Mouse (Mus musculus): ENCODE data around the gene Arhgef10l. TPM values are rescaled to one million over a fixed set of nuclear protein-coding genes. Genes with fewer than 3 reads are reported as not detected.

Gene Arhgef10l
- polyA plus RNA-seq, 1 experiment: 34.7 TPM

- TF ChIP-seq MAX (IDR thresholded peaks at IDR 0.05; ENCODE audit: low read depth) (no peak), POLR2A (IDR thresholded peaks at IDR 0.05; ENCODE audit: insufficient read length, low read depth) (no peak), E2F4 (IDR thresholded peaks at IDR 0.05; ENCODE audit: insufficient read depth) (no peak), POLR2AphosphoS2 (IDR thresholded peaks at IDR 0.05; ENCODE audit: insufficient read length, low read depth) (no peak), TCF3 (IDR thresholded peaks at IDR 0.05; ENCODE audit: insufficient read length, low read depth) (no peak), CEBPB (IDR thresholded peaks at IDR 0.05; ENCODE audit: insufficient read depth, poor library complexity, severe bottlenecking) (no peak), USF1 (IDR thresholded peaks at IDR 0.05; ENCODE audit: low read depth) (no peak)
- Histone ChIP-seq H3K27me3 (ENCODE audit: control insufficient read depth, insufficient read depth, insufficient read length) (no peaks in the 10 kb centered on the region), H3K4me2 (ENCODE audit: low read depth) (no peak overlapping the region), H3ac (ENCODE audit: control insufficient read depth, insufficient read length) (no peak overlapping the region), H3K4me3 (no peak overlapping the region), H3K79me2 (ENCODE audit: control insufficient read depth, insufficient read depth) (no peaks in the 10 kb centered on the region), H3K36me3 (ENCODE audit: control insufficient read depth, insufficient read depth) (peaks cover 14% of the 10 kb centered on the region)
Observed at GRCm38 (mm10) chr4:140532270-140532669, 133.5 kb downstream of the Arhgef10l start.

DNA sequence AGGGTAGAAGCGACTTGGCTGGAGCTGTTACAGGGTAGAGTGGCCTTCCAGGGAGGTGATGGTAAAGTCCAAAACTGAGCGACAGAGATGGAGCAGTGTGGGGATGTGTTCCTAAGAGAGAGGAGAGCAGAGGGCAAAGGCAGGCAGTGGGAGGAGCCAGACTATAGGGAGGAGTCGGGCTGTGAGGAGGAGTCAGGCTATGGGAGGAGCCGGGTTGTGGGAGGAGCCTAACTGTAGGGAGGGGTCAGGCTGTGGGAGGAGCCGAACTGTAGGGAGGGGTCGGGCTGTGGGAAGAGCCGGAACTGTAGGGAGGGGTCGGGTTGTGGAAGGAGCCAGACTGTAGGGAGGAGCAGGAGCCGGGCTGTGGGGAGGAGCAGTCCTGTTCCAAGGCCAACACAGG is 134.8 kb downstream of the Arhgef10l start:
- Histone ChIP-seq H3K27me3 (ENCODE audit: control insufficient read depth, insufficient read depth, insufficient read length) (no peaks in the 10 kb centered on the region), H3ac (ENCODE audit: control insufficient read depth, insufficient read length) (no peak overlapping the region), H3K79me2 (ENCODE audit: control insufficient read depth, insufficient read depth) (no peaks in the 10 kb centered on the region), H3K36me3 (ENCODE audit: control insufficient read depth, insufficient read depth) (peaks cover 15% of the 10 kb centered on the region), H3K4me3 (no peak overlapping the region), H3K4me2 (ENCODE audit: low read depth) (no peak overlapping the region)
- TF ChIP-seq POLR2A (IDR thresholded peaks at IDR 0.05; ENCODE audit: insufficient read length, low read depth): peak; percentile 1
- no peak for TF ChIP-seq POLR2AphosphoS2 (IDR thresholded peaks at IDR 0.05; ENCODE audit: insufficient read length, low read depth)

DNA sequence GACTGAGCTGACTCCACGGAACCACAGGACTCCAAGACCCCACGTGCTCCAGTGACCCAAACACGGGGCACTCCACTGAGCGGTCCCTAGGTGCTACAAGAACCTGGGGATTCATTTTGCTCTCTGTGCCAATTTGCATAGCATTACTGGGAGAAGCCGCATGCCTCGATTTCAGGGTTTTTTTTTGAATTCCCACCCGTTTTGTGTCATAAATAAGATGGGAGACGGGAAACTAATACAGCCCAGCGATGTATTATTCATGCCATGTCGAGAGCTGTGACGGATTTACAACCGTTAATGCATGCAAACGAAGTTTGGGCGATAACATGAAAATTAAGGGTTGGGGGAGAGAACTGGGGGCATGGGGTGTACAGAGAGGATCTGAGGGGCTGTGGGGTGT is 136.1 kb downstream of the Arhgef10l start:
- Histone ChIP-seq H3K4me3 (no peak overlapping the region), H3K27me3 (ENCODE audit: control insufficient read depth, insufficient read depth, insufficient read length) (no peaks in the 10 kb centered on the region), H3K4me2 (ENCODE audit: low read depth) (no peak overlapping the region), H3K79me2 (ENCODE audit: control insufficient read depth, insufficient read depth) (no peaks in the 10 kb centered on the region), H3K36me3 (ENCODE audit: control insufficient read depth, insufficient read depth) (peaks cover 11% of the 10 kb centered on the region), H3ac (ENCODE audit: control insufficient read depth, insufficient read length) (no peak overlapping the region)
- no peak for TF ChIP-seq MYOD1 (IDR thresholded peaks at IDR 0.05; ENCODE audit: control insufficient read depth in 1 of 3, insufficient read length in 2 of 3, low read depth in 2 of 3)
- TF ChIP-seq USF1 (IDR thresholded peaks at IDR 0.05; ENCODE audit: low read depth): no peak
- no peak for TF ChIP-seq REST (IDR thresholded peaks at IDR 0.05; ENCODE audit: insufficient read depth, insufficient read length)
- TF ChIP-seq POLR2A (IDR thresholded peaks at IDR 0.05; ENCODE audit: insufficient read length, low read depth): no peak
- no peak for TF ChIP-seq SRF (IDR thresholded peaks at IDR 0.05; ENCODE audit: control insufficient read depth, insufficient read length, low read depth)
- no peak for TF ChIP-seq E2F4 (IDR thresholded peaks at IDR 0.05; ENCODE audit: insufficient read depth)
- TF ChIP-seq TCF12 (IDR thresholded peaks at IDR 0.05; ENCODE audit: insufficient read depth, poor library complexity, severe bottlenecking): no peak
- TF ChIP-seq TCF3 (IDR thresholded peaks at IDR 0.05; ENCODE audit: insufficient read length, low read depth): no peak
- no peak for TF ChIP-seq MAX (IDR thresholded peaks at IDR 0.05; ENCODE audit: low read depth)

GRCm38 (mm10) chr4:140528443-140528842 is 137.4 kb downstream of the Arhgef10l start:
- Histone ChIP-seq H3K79me2 (ENCODE audit: control insufficient read depth, insufficient read depth) (no peaks in the 10 kb centered on the region), H3K4me2 (ENCODE audit: low read depth) (no peak overlapping the region), H3K36me3 (ENCODE audit: control insufficient read depth, insufficient read depth) (peaks cover 11% of the 10 kb centered on the region), H3K27me3 (ENCODE audit: control insufficient read depth, insufficient read depth, insufficient read length) (no peaks in the 10 kb centered on the region), H3K4me3 (no peak overlapping the region), H3ac (ENCODE audit: control insufficient read depth, insufficient read length) (no peak overlapping the region)
- no peak for TF ChIP-seq MYOD1 (IDR thresholded peaks at IDR 0.05; ENCODE audit: control insufficient read depth in 1 of 3, insufficient read length in 2 of 3, low read depth in 2 of 3)
- no peak for TF ChIP-seq SRF (IDR thresholded peaks at IDR 0.05; ENCODE audit: control insufficient read depth, insufficient read length, low read depth)
- TF ChIP-seq MAX (IDR thresholded peaks at IDR 0.05; ENCODE audit: low read depth): no peak
- TF ChIP-seq MYOG (IDR thresholded peaks at IDR 0.05; ENCODE audit: control insufficient read depth in 1 of 3, insufficient read depth in 1 of 3, insufficient read length in 2 of 3, low read depth in 2 of 3): no peak
- TF ChIP-seq TCF12 (IDR thresholded peaks at IDR 0.05; ENCODE audit: insufficient read depth, poor library complexity, severe bottlenecking): no peak

- Histone ChIP-seq H3ac (ENCODE audit: control insufficient read depth, insufficient read length) (no peak overlapping the region), H3K4me2 (ENCODE audit: low read depth) (no peak overlapping the region), H3K79me2 (ENCODE audit: control insufficient read depth, insufficient read depth) (no peaks in the 10 kb centered on the region), H3K36me3 (ENCODE audit: control insufficient read depth, insufficient read depth) (peaks cover 19% of the 10 kb centered on the region), H3K27me3 (ENCODE audit: control insufficient read depth, insufficient read depth, insufficient read length) (no peaks in the 10 kb centered on the region), H3K4me3 (no peak overlapping the region)
- TF ChIP-seq SRF (IDR thresholded peaks at IDR 0.05; ENCODE audit: control insufficient read depth, insufficient read length, low read depth): no peak
- no peak for TF ChIP-seq MYOD1 (IDR thresholded peaks at IDR 0.05; ENCODE audit: control insufficient read depth in 1 of 3, insufficient read length in 2 of 3, low read depth in 2 of 3)
- TF ChIP-seq USF1 (IDR thresholded peaks at IDR 0.05; ENCODE audit: low read depth): no peak
- TF ChIP-seq TCF12 (IDR thresholded peaks at IDR 0.05; ENCODE audit: insufficient read depth, poor library complexity, severe bottlenecking): no peak
- no peak for TF ChIP-seq TCF3 (IDR thresholded peaks at IDR 0.05; ENCODE audit: insufficient read length, low read depth)
- TF ChIP-seq POLR2AphosphoS2 (IDR thresholded peaks at IDR 0.05; ENCODE audit: insufficient read length, low read depth): no peak
Observed at GRCm38 (mm10) chr4:140525674-140526177, 140.1 kb downstream of the Arhgef10l start.

GRCm38 (mm10) chr4:140524927-140525326 is 140.9 kb downstream of the Arhgef10l start:
- TF ChIP-seq POLR2A (IDR thresholded peaks at IDR 0.05; ENCODE audit: insufficient read length, low read depth) (no peak), SRF (IDR thresholded peaks at IDR 0.05; ENCODE audit: control insufficient read depth, insufficient read length, low read depth) (no peak), CEBPB (IDR thresholded peaks at IDR 0.05; ENCODE audit: insufficient read depth, poor library complexity, severe bottlenecking) (no peak), MYOG (IDR thresholded peaks at IDR 0.05; ENCODE audit: control insufficient read depth in 1 of 3, insufficient read depth in 1 of 3, insufficient read length in 2 of 3, low read depth in 2 of 3) (no peak), TCF3 (IDR thresholded peaks at IDR 0.05; ENCODE audit: insufficient read length, low read depth) (no peak), MAX (IDR thresholded peaks at IDR 0.05; ENCODE audit: low read depth) (no peak), USF1 (IDR thresholded peaks at IDR 0.05; ENCODE audit: low read depth) (no peak), TCF12 (IDR thresholded peaks at IDR 0.05; ENCODE audit: insufficient read depth, poor library complexity, severe bottlenecking) (no peak), E2F4 (IDR thresholded peaks at IDR 0.05; ENCODE audit: insufficient read depth) (no peak), REST (IDR thresholded peaks at IDR 0.05; ENCODE audit: insufficient read depth, insufficient read length) (no peak), POLR2AphosphoS2 (IDR thresholded peaks at IDR 0.05; ENCODE audit: insufficient read length, low read depth) (no peak), MYOD1 (IDR thresholded peaks at IDR 0.05; ENCODE audit: control insufficient read depth in 1 of 3, insufficient read length in 2 of 3, low read depth in 2 of 3) (no peak)
- H3K4me3 ChIP-seq: no peak overlapping the region
- H3K4me2 ChIP-seq (ENCODE audit: low read depth): no peak overlapping the region
- no peaks in the 10 kb centered on the region for H3K79me2 ChIP-seq (ENCODE audit: control insufficient read depth, insufficient read depth)
- no peak overlapping the region for H3ac ChIP-seq (ENCODE audit: control insufficient read depth, insufficient read length)
- H3K36me3 ChIP-seq (ENCODE audit: control insufficient read depth, insufficient read depth): peaks cover 19% of the 10 kb centered on the region
- H3K27me3 ChIP-seq (ENCODE audit: control insufficient read depth, insufficient read depth, insufficient read length): no peaks in the 10 kb centered on the region
